Mouse (Mus musculus) limb, embryonic 10.5 days (tissue): ENCODE measurements around the gene 1700020N15Rik. TPM values are rescaled to one million over a fixed set of nuclear protein-coding genes. Genes with fewer than 3 reads are reported as not detected.
"Not testable (repeated sequence)": the region's sequence is repeated elsewhere in the genome, so short reads cannot be mapped to it uniquely, and the experiment has no call there.

Source experiments
- DNase-seq: peaks from one replicate; pipeline ENCODE4 v3.0.0-alpha.2; 2017; ENCODE audit warnings: low spot score
- H3K27ac ChIP-seq: fragments of 300-500 bp; sonication (generic); 2 replicates; pipeline ENCODE4 v1.5.1; 2016; ENCODE audit warnings: mild to moderate bottlenecking
- H3K27me3 ChIP-seq: fragments of 300-500 bp; sonication (generic); 2 replicates; pipeline ENCODE4 v1.6.1; 2016; ENCODE audit warnings: low read depth, mild to moderate bottlenecking; ENCODE audit not compliant: poor library complexity, severe bottlenecking
- H3K36me3 ChIP-seq: fragments of 300-500 bp; sonication (generic); 2 replicates; pipeline ENCODE4 v1.6.1; 2016; ENCODE audit warnings: mild to moderate bottlenecking, moderate library complexity
- H3K4me1 ChIP-seq: fragments of 300-500 bp; sonication (generic); 2 replicates; pipeline ENCODE4 v1.6.1; 2016
- H3K4me3 ChIP-seq: fragments of 300-500 bp; sonication (generic); 2 replicates; pipeline ENCODE4 v1.5.1; 2016; ENCODE audit warnings: mild to moderate bottlenecking, moderate library complexity
- H3K9me3 ChIP-seq: fragments of 300-500 bp; sonication (generic); replicated peaks from 2 replicates; pipeline ENCODE4 v1.6.1; 2016; ENCODE audit warnings: mild to moderate bottlenecking
- WGBS: fragments of 180-500 bp; shearing (Covaris S2); methylation state at CpG from one replicate; pipeline ENCODE4 v1.1.7; 2016; 5-methylcytosine and 5-hydroxymethylcytosine counted together
- polyA plus RNA-seq: library from polyadenylated mRNA; unstranded; fragments of >200 nt; fragmentation: Nextera tagmentation; extraction: Ambion mirVana; gene quantifications from 2 replicates; pipeline ENCODE4 v1.2.1, GENCODE M21; 2016

1700020N15Rik gene
- polyA plus RNA-seq = not detected in 2 replicates

DNA sequence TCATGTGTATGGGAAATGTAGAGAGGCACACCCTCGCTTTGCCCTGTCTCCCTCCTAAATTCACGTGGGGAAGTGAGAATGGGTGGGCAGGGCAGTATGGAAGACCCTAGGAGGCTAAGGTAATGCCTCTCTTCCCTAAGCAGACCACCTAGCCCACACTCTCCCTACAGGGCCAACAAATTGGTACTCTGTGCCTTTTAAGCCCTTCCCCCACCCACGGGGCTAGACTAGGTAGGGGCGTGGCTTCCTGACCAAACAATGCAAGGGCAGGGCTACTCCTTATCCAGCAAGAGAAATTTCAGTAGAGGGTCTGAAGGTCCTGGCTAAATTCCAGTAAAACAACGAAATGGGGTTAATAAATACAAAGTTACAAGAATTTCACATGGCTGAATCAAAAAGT, at the start of gene 1700020N15Rik:
1700020N15Rik (plus strand) TSS at position 301 of the 400 bp plus-strand sequence.
- not testable (repeated sequence) for H3K4me3 ChIP-seq, H3K27me3 ChIP-seq, H3K9me3 ChIP-seq, DNase-seq, H3K36me3 ChIP-seq, H3K27ac ChIP-seq, H3K4me1 ChIP-seq
- WGBS = 70% methylated on average over 5 of the region's 5 CpGs

GRCm38 (mm10) chrX:69976790-69977579, 31.9 kb downstream of the 1700020N15Rik start:
- H3K9me3 ChIP-seq = no peaks in the 10 kb centered on the region
- H3K27me3 ChIP-seq = no peaks in the 10 kb centered on the region
- H3K4me1 ChIP-seq = no peaks in the 10 kb centered on the region
- H3K36me3 ChIP-seq = no peaks in the 10 kb centered on the region
- no peak overlapping the region for H3K27ac ChIP-seq
- no peak for DNase-seq
- H3K4me3 ChIP-seq = no peak overlapping the region
- WGBS = 95% methylated on average over 2 of the region's 2 CpGs
